29 mouse cellular contexts compared by ENCODE assay signal in genomic region chr2:164916820-164917219, GRCm38 (mm10). TPM values are rescaled to one million over a fixed set of nuclear protein-coding genes. Genes with fewer than 3 reads are reported as not detected.
DNase-seq lines count a peak whose midpoint lies in the region; ATAC-seq and TF ChIP-seq lines count a peak whose summit lies in the region.
"Had no signal": no experiment of that assay in that cellular context is flagged by ENCODE, and none has a peak within 500 bp of the region (broad histone marks: within the 10 kb centered on the region; RNA-seq: fewer than 3 reads in every experiment).

No protein-coding gene starts in this region.

- DNase-seq in cerebellum, adult 8-10 months, result no peak
- DNase-seq in cerebellum, adult 9-11 months, result no peak
- DNase-seq: adrenal gland, postnatal 25 days; cerebellum, adult 18-20 months; forebrain, postnatal 0 days; gastrocnemius, postnatal 10 days; kidney, adult 8-10 months; midbrain, embryonic 14.5 days; right cerebral cortex, adult 18-20 months; spleen, adult 18-20 months; thymus, postnatal 4 days had no signal

- H3K4me1 ChIP-seq in forebrain, embryonic 12.5 days, result peaks cover 6% of the 10 kb centered on the region
- peaks cover 7% of the 10 kb centered on the region for H3K4me1 ChIP-seq in forebrain, embryonic 16.5 days (replicated peaks; ENCODE audit: control insufficient read depth, insufficient read depth, low read length)
- peaks cover 56% of the 10 kb centered on the region for H3K4me1 ChIP-seq in E14TG2a.4 (replicated peaks; ENCODE audit: low read depth, low read length)
- peaks cover 10% of the 10 kb centered on the region for H3K4me1 ChIP-seq in midbrain, embryonic 13.5 days (replicated peaks)

- no peaks in the 10 kb centered on the region for H3K27me3 ChIP-seq in forebrain, embryonic 12.5 days
- H3K27me3 ChIP-seq in forebrain, embryonic 16.5 days (replicated peaks; ENCODE audit: control insufficient read depth, insufficient read depth, low read length), result no peaks in the 10 kb centered on the region
- H3K27me3 ChIP-seq in E14TG2a.4 (ENCODE audit: insufficient read depth, low read length), result no peaks in the 10 kb centered on the region
- H3K27me3 ChIP-seq in midbrain, embryonic 13.5 days, result no peaks in the 10 kb centered on the region
- H3K27me3 ChIP-seq: embryonic facial prominence, embryonic 13.5 days; heart, embryonic 15.5 days; hindbrain, embryonic 12.5 days; limb, embryonic 13.5 days; lung, embryonic 15.5 days had no signal

- no peak overlapping the region for H3K4me3 ChIP-seq in forebrain, embryonic 12.5 days (replicated peaks)
- no peak overlapping the region for H3K4me3 ChIP-seq in forebrain, embryonic 16.5 days (replicated peaks; ENCODE audit: low read length)
- 0 out of 2 replicates have a peak overlapping the region, but pooled peaks have one; percentile 24 for H3K4me3 ChIP-seq in E14TG2a.4 (replicated peaks; ENCODE audit: low read length)
- H3K4me3 ChIP-seq in midbrain, embryonic 13.5 days (replicated peaks), result no peak overlapping the region
- H3K4me3 ChIP-seq: embryonic facial prominence, embryonic 13.5 days; forebrain, embryonic 10.5 days; heart, embryonic 10.5 days; heart, embryonic 15.5 days; hindbrain, embryonic 12.5 days; limb, embryonic 13.5 days; lung, embryonic 15.5 days had no signal

- peak overlapping the region; percentile 12; the same call in 1 of the 2 replicates for H3K9ac ChIP-seq in forebrain, embryonic 12.5 days
- no peak overlapping the region for H3K9ac ChIP-seq in forebrain, embryonic 16.5 days (replicated peaks; ENCODE audit: low read depth, low read length)
- H3K9ac ChIP-seq in midbrain, embryonic 13.5 days (replicated peaks), result no peak overlapping the region
- H3K9ac ChIP-seq: embryonic facial prominence, embryonic 13.5 days; forebrain, postnatal 0 days; heart, embryonic 15.5 days; hindbrain, embryonic 12.5 days; limb, embryonic 13.5 days; liver, embryonic 14.5 days; lung, embryonic 15.5 days had no signal

- peaks cover 8% of the 10 kb centered on the region for H3K36me3 ChIP-seq in forebrain, embryonic 12.5 days (replicated peaks)
- H3K36me3 ChIP-seq in forebrain, embryonic 16.5 days (ENCODE audit: control insufficient read depth, insufficient read depth), result 0 out of 2 replicates have a peak, but pooled peaks cover 2% of the 10 kb centered on the region
- H3K36me3 ChIP-seq in E14TG2a.4 (ENCODE audit: insufficient read depth, low read length), result peaks cover 38% of the 10 kb centered on the region
- H3K36me3 ChIP-seq in midbrain, embryonic 13.5 days, result peaks cover 20% of the 10 kb centered on the region

- 86% methylated on average over 5 of the region's 5 CpGs for WGBS in forebrain, embryonic 12.5 days
- 89% methylated on average over 5 of the region's 5 CpGs for WGBS in forebrain, embryonic 16.5 days
- 89% methylated on average over 5 of the region's 5 CpGs for WGBS in midbrain, embryonic 13.5 days

- ATAC-seq in forebrain, embryonic 12.5 days (ENCODE audit: low FRiP score), result no peak
- ATAC-seq in forebrain, embryonic 16.5 days, result no peak
- ATAC-seq in granulocyte monocyte progenitor cell, adult 5-6 weeks (replicated peaks; ENCODE audit: poor library complexity, severe bottlenecking), result peak; percentile 60
- ATAC-seq in neutrophil, adult 5-6 weeks (ENCODE audit: extremely low read depth, insufficient number of reproducible peaks, low FRiP score, poor library complexity, severe bottlenecking), result peak; percentile 51; the same call in 1 of the 2 replicates
- no peak for ATAC-seq in midbrain, embryonic 13.5 days
- ATAC-seq: forebrain, postnatal 0 days; hindbrain, postnatal 0 days; intestine, embryonic 16.5 days had no signal

- H3K9me3 ChIP-seq in forebrain, embryonic 12.5 days, result no peaks in the 10 kb centered on the region
- no peaks in the 10 kb centered on the region for H3K9me3 ChIP-seq in forebrain, embryonic 16.5 days (ENCODE audit: control insufficient read depth, low read length)
- H3K9me3 ChIP-seq in E14TG2a.4 (ENCODE audit: low read length), result no peaks in the 10 kb centered on the region
- H3K9me3 ChIP-seq in midbrain, embryonic 13.5 days, result no peaks in the 10 kb centered on the region
- H3K9me3 ChIP-seq: embryonic facial prominence, embryonic 13.5 days; forebrain, embryonic 10.5 days; heart, embryonic 10.5 days; heart, embryonic 15.5 days; hindbrain, embryonic 12.5 days; limb, embryonic 13.5 days; lung, embryonic 15.5 days had no signal

- no peak overlapping the region for H3K27ac ChIP-seq in forebrain, embryonic 12.5 days
- no peak overlapping the region for H3K27ac ChIP-seq in forebrain, embryonic 16.5 days (ENCODE audit: low read length)
- no peak overlapping the region for H3K27ac ChIP-seq in midbrain, embryonic 13.5 days
- H3K27ac ChIP-seq: embryonic facial prominence, embryonic 13.5 days; forebrain, embryonic 10.5 days; heart, embryonic 10.5 days; heart, embryonic 15.5 days; hindbrain, embryonic 12.5 days; hindbrain, postnatal 0 days; kidney, postnatal 0 days; limb, embryonic 13.5 days; liver, embryonic 14.5 days; lung, embryonic 15.5 days had no signal

- no peak for TF ChIP-seq CTCF in E14TG2a.4 (conservative IDR thresholded peaks at IDR 0.05; ENCODE audit: low read length)

- H3K4me2 ChIP-seq in forebrain, embryonic 12.5 days, result no peak overlapping the region
- no peak overlapping the region for H3K4me2 ChIP-seq in forebrain, embryonic 16.5 days (ENCODE audit: low read length)
- H3K4me2 ChIP-seq in midbrain, embryonic 13.5 days (replicated peaks), result no peak overlapping the region
- H3K4me2 ChIP-seq: embryonic facial prominence, embryonic 13.5 days; heart, embryonic 15.5 days; hindbrain, embryonic 12.5 days; limb, embryonic 13.5 days; lung, embryonic 15.5 days had no signal

RNA-seq across cellular contexts. Expression of gene Zfp335, which starts 5.3 kb away (rescaled TPM):
- 18.3 and 19.1 TPM in 2 replicates for polyA plus RNA-seq in forebrain, embryonic 12.5 days (2016; fragmentation: Nextera tagmentation; extraction: Ambion mirVana)
- polyA plus RNA-seq in forebrain, embryonic 16.5 days (2015; fragmentation: Nextera tagmentation; extraction: Ambion mirVana), result 16.2 and 19.9 TPM in 2 replicates
- total RNA-seq in granulocyte monocyte progenitor cell, adult 5-6 weeks (2014; fragmentation: Nextera tagmentation), result 11.5 and 16.3 TPM in 2 replicates
- total RNA-seq in granulocyte monocyte progenitor cell, adult 5-6 weeks (2017), result 5.6 and 7.5 TPM in 2 replicates
- total RNA-seq in neutrophil, adult 5-6 weeks (2017), result 28.2 and 30.4 TPM in 2 replicates
- polyA plus RNA-seq in midbrain, embryonic 13.5 days (2015; fragmentation: Nextera tagmentation; extraction: Ambion mirVana), result 13.5 and 15.1 TPM in 2 replicates

RNA-seq across cellular contexts. Expression of gene Mmp9, which starts 23.8 kb away (rescaled TPM):
- polyA plus RNA-seq in forebrain, embryonic 12.5 days (2016; fragmentation: Nextera tagmentation; extraction: Ambion mirVana), result 3.6 and 4.4 TPM in 2 replicates
- polyA plus RNA-seq in forebrain, embryonic 16.5 days (2015; fragmentation: Nextera tagmentation; extraction: Ambion mirVana), result 16.9 and 20.6 TPM in 2 replicates
- total RNA-seq in granulocyte monocyte progenitor cell, adult 5-6 weeks (2014; fragmentation: Nextera tagmentation), result 0.95 TPM in 1 of 2 replicates, not detected in the other
- 10.0 and 10.7 TPM in 2 replicates for total RNA-seq in granulocyte monocyte progenitor cell, adult 5-6 weeks (2017)
- total RNA-seq in neutrophil, adult 5-6 weeks (2017), result 611 and 622 TPM in 2 replicates
- 17.2 and 19.5 TPM in 2 replicates for polyA plus RNA-seq in midbrain, embryonic 13.5 days (2015; fragmentation: Nextera tagmentation; extraction: Ambion mirVana)

RNA-seq across cellular contexts. Expression of gene Pcif1, which starts 37.7 kb away (rescaled TPM):
- 92.9 and 96.3 TPM in 2 replicates for polyA plus RNA-seq in forebrain, embryonic 12.5 days (2016; fragmentation: Nextera tagmentation; extraction: Ambion mirVana)
- polyA plus RNA-seq in forebrain, embryonic 16.5 days (2015; fragmentation: Nextera tagmentation; extraction: Ambion mirVana), result 79.3 and 93.7 TPM in 2 replicates
- 36.7 and 50.8 TPM in 2 replicates for total RNA-seq in granulocyte monocyte progenitor cell, adult 5-6 weeks (2014; fragmentation: Nextera tagmentation)
- 21.3 and 27.4 TPM in 2 replicates for total RNA-seq in granulocyte monocyte progenitor cell, adult 5-6 weeks (2017)
- 59.3 and 66.9 TPM in 2 replicates for total RNA-seq in neutrophil, adult 5-6 weeks (2017)
- 98.1 and 108 TPM in 2 replicates for polyA plus RNA-seq in midbrain, embryonic 13.5 days (2015; fragmentation: Nextera tagmentation; extraction: Ambion mirVana)

RNA-seq across cellular contexts. Expression of gene Slc12a5, which starts 43.8 kb away (rescaled TPM):
- polyA plus RNA-seq in forebrain, embryonic 12.5 days (2016; fragmentation: Nextera tagmentation; extraction: Ambion mirVana), result 5.6 and 6.2 TPM in 2 replicates
- 13.1 and 22.4 TPM in 2 replicates for polyA plus RNA-seq in forebrain, embryonic 16.5 days (2015; fragmentation: Nextera tagmentation; extraction: Ambion mirVana)
- 0.21 TPM in 1 of 2 replicates, not detected in the other for total RNA-seq in granulocyte monocyte progenitor cell, adult 5-6 weeks (2014; fragmentation: Nextera tagmentation)
- 0.43 TPM in 1 of 2 replicates, not detected in the other for total RNA-seq in granulocyte monocyte progenitor cell, adult 5-6 weeks (2017)
- 0.98 and 1.7 TPM in 2 replicates for total RNA-seq in neutrophil, adult 5-6 weeks (2017)
- 19.7 and 20.2 TPM in 2 replicates for polyA plus RNA-seq in midbrain, embryonic 13.5 days (2015; fragmentation: Nextera tagmentation; extraction: Ambion mirVana)

RNA-seq across cellular contexts. Expression of gene Pltp, which starts 59.3 kb away (rescaled TPM):
- polyA plus RNA-seq in forebrain, embryonic 12.5 days (2016; fragmentation: Nextera tagmentation; extraction: Ambion mirVana), result 39.0 and 40.4 TPM in 2 replicates
- polyA plus RNA-seq in forebrain, embryonic 16.5 days (2015; fragmentation: Nextera tagmentation; extraction: Ambion mirVana), result 45.7 and 63.9 TPM in 2 replicates
- not detected in 2 replicates for total RNA-seq in granulocyte monocyte progenitor cell, adult 5-6 weeks (2014; fragmentation: Nextera tagmentation)
- total RNA-seq in granulocyte monocyte progenitor cell, adult 5-6 weeks (2017), result not detected in 2 replicates
- total RNA-seq in neutrophil, adult 5-6 weeks (2017), result 8.0 and 11.2 TPM in 2 replicates
- 69.1 and 96.1 TPM in 2 replicates for polyA plus RNA-seq in midbrain, embryonic 13.5 days (2015; fragmentation: Nextera tagmentation; extraction: Ambion mirVana)
- total RNA-seq: megakaryocyte-erythroid progenitor cell, adult 5-6 weeks had no signal

Comparison
In these comparisons a context has a peak if more than half of its experiments do, and no peak if none do; other contexts are left out.
1. ATAC-seq: peak in granulocyte monocyte progenitor cell, adult 5-6 weeks (single experiment) and neutrophil, adult 5-6 weeks (single experiment); none in forebrain, embryonic 12.5 days (single experiment), forebrain, embryonic 16.5 days (single experiment) and midbrain, embryonic 13.5 days (single experiment).